Mouse (Mus musculus) hindbrain, embryonic 15.5 days (tissue): ENCODE measurements around the gene Rrm1. TPM values are rescaled to one million over a fixed set of nuclear protein-coding genes. Genes with fewer than 3 reads are reported as not detected.

Experiments
- ATAC-seq: fragments of 200-750 bp; cut with Nextera tagmentation; 2 replicates; pipeline ENCODE4 v1.8.0; 2017; ENCODE audit warnings: low read depth, moderate number of reproducible peaks, moderate TSS enrichment; ENCODE audit not compliant: low FRiP score
- H3K27ac ChIP-seq: fragments of 300-500 bp; sonication (generic); replicated peaks from 2 replicates; pipeline ENCODE4 v1.5.1; 2015; ENCODE audit warnings: mild to moderate bottlenecking, inconsistent platforms
- H3K27me3 ChIP-seq: fragments of 300-500 bp; sonication (generic); 2 replicates; pipeline ENCODE4 v1.6.1; 2015; ENCODE audit warnings: control low read depth, inconsistent platforms
- H3K36me3 ChIP-seq: fragments of 300-500 bp; sonication (generic); 2 replicates; pipeline ENCODE4 v1.6.1; 2015; ENCODE audit warnings: control low read depth, inconsistent platforms
- H3K4me1 ChIP-seq: fragments of 300-500 bp; sonication (generic); replicated peaks from 2 replicates; pipeline ENCODE4 v1.6.1; 2015; ENCODE audit warnings: control low read depth, inconsistent platforms
- H3K4me2 ChIP-seq: fragments of 300-500 bp; sonication (generic); 2 replicates; pipeline ENCODE4 v1.6.1; 2015; ENCODE audit warnings: moderate library complexity, mild to moderate bottlenecking, inconsistent platforms
- H3K4me3 ChIP-seq: fragments of 300-500 bp; sonication (generic); 2 replicates; pipeline ENCODE4 v1.5.1; 2015; ENCODE audit warnings: mild to moderate bottlenecking, inconsistent platforms
- H3K9ac ChIP-seq: fragments of 300-500 bp; sonication (generic); 2 replicates; pipeline ENCODE4 v1.6.1; 2015; ENCODE audit warnings: inconsistent platforms
- H3K9me3 ChIP-seq: fragments of 300-500 bp; sonication (generic); 2 replicates; pipeline ENCODE4 v1.6.1; 2016; ENCODE audit warnings: control low read depth, inconsistent platforms
- WGBS: fragments of 180-500 bp; shearing (Covaris S2); methylation state at CpG from one replicate; pipeline ENCODE4 v1.1.7; 2015; 5-methylcytosine and 5-hydroxymethylcytosine counted together
- polyA plus RNA-seq: library from polyadenylated mRNA; unstranded; fragments of >200 nt; fragmentation: Nextera tagmentation; extraction: Ambion mirVana; gene quantifications from 2 replicates; pipeline ENCODE4 v1.2.1, GENCODE M21; 2015

The Rrm1 gene
- polyA plus RNA-seq, 1 experiment from 2014 or later: 51.4 TPM

DNA sequence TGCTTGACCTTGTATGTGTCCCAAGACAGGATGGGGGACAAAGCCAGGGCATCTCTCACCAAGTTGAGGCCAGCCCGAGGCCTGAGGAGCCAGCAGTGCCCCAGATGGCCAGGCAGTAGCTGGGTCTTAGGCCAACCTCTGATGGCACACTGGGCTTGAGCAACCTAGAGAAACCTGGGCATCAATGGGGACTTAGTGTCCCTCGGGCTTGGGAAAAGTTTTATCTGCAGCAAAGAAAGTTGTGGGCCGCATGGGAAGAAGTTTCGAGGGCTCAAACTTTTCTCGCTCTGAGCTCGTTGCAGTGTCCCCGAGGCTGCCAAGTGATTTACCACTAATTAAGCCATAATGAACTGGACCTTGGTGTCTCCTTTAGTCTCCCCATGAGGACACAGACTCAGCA, 68.2 kb downstream of the Rrm1 start:
- peaks cover 7% of the 10 kb centered on the region; the same call in 1 of the 2 replicates for H3K27me3 ChIP-seq
- no peaks in the 10 kb centered on the region for H3K36me3 ChIP-seq
- no peaks in the 10 kb centered on the region for H3K9me3 ChIP-seq
- no peak overlapping the region for H3K9ac ChIP-seq
- WGBS: 83% methylated on average over 7 of the region's 7 CpGs
- no peak overlapping the region for H3K4me2 ChIP-seq
- no peak for ATAC-seq
- H3K4me1 ChIP-seq: peaks cover 7% of the 10 kb centered on the region; the same call in 1 of the 2 replicates
- H3K4me3 ChIP-seq: no peak overlapping the region
- no peak overlapping the region for H3K27ac ChIP-seq

DNA sequence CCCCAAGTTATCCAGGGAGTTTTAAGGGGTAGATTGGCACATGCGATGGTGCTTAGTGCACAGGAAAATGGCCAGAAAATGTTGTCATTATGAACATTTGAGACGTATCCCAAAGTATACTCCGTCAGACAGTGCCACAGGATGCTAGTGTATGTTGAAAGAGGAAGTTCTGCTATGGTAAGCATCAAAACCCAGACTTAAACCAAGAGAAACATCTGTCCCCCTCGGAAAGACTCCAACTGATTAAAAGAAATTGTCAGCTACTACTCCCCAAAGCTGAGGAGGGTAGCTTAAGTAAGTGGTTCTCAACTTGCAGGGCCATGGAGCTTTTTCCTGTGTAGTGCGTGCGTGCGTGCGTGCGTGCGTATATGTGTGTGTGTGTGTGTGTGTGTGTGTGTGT, 70.4 kb downstream of the Rrm1 start:
- whole genome bisulfite sequencing: 94% methylated on average over 10 of the region's 10 CpGs

GRCm38 (mm10) chr7:102512814-102513435, 71.4 kb downstream of the Rrm1 start:
- Histone ChIP-seq H3K4me2 (peak overlapping the region; percentile 84), H3K4me1 (peaks cover 18% of the 10 kb centered on the region), H3K27ac (no peak overlapping the region), H3K9me3 (no peaks in the 10 kb centered on the region), H3K36me3 (no peaks in the 10 kb centered on the region), H3K4me3 (peak overlapping the region; percentile 55), H3K27me3 (peaks cover 7% of the 10 kb centered on the region; the same call in 1 of the 2 replicates), H3K9ac (peak overlapping the region; percentile 73)
- under 1% methylated on average over 52 of the region's 54 CpGs for WGBS
- peak; percentile 97 for ATAC-seq

More for the DNA sequence above, 70.4 kb downstream of the Rrm1 start:
- H3K4me1 ChIP-seq: peaks cover 15% of the 10 kb centered on the region
- H3K27ac ChIP-seq: no peak overlapping the region
- no peak overlapping the region for H3K9ac ChIP-seq
- no peaks in the 10 kb centered on the region for H3K36me3 ChIP-seq
- no peaks in the 10 kb centered on the region for H3K9me3 ChIP-seq
- H3K27me3 ChIP-seq: peaks cover 7% of the 10 kb centered on the region; the same call in 1 of the 2 replicates
- no peak for ATAC-seq
- H3K4me3 ChIP-seq: no peak overlapping the region
- H3K4me2 ChIP-seq: no peak overlapping the region

GRCm38 (mm10) chr7:102514144-102514543, 72.6 kb downstream of the Rrm1 start:
- no peak overlapping the region for H3K4me2 ChIP-seq
- no peak for ATAC-seq
- no peak overlapping the region for H3K27ac ChIP-seq
- H3K27me3 ChIP-seq: peaks cover 7% of the 10 kb centered on the region; the same call in 1 of the 2 replicates
- no peak overlapping the region for H3K4me3 ChIP-seq
- H3K4me1 ChIP-seq: peaks cover 18% of the 10 kb centered on the region
- no peaks in the 10 kb centered on the region for H3K36me3 ChIP-seq
- no peaks in the 10 kb centered on the region for H3K9me3 ChIP-seq
- no peak overlapping the region for H3K9ac ChIP-seq
- 84% methylated on average over 4 of the region's 4 CpGs for WGBS

- H3K4me1 ChIP-seq: peaks cover 18% of the 10 kb centered on the region
- no peak overlapping the region for H3K4me2 ChIP-seq
- no peak overlapping the region for H3K4me3 ChIP-seq
- no peaks in the 10 kb centered on the region for H3K36me3 ChIP-seq
- H3K27ac ChIP-seq: 0 out of 2 replicates have a peak overlapping the region, but pooled peaks have one; percentile 25
- 0 out of 2 replicates have a peak, but pooled peaks have one; percentile 24 for ATAC-seq
- peaks cover 7% of the 10 kb centered on the region; the same call in 1 of the 2 replicates for H3K27me3 ChIP-seq
- 54% methylated on average over 10 of the region's 10 CpGs for WGBS
- no peaks in the 10 kb centered on the region for H3K9me3 ChIP-seq
- no peak overlapping the region for H3K9ac ChIP-seq
These were observed 75.0 kb downstream of the Rrm1 start for GRCm38 (mm10) chr7:102516261-102517050.

GRCm38 (mm10) chr7:102517051-102517335, 75.5 kb downstream of the Rrm1 start:
- Histone ChIP-seq H3K9ac (no peak overlapping the region), H3K36me3 (no peaks in the 10 kb centered on the region), H3K4me3 (no peak overlapping the region), H3K9me3 (no peaks in the 10 kb centered on the region), H3K4me1 (peaks cover 18% of the 10 kb centered on the region), H3K4me2 (no peak overlapping the region), H3K27me3 (peaks cover 7% of the 10 kb centered on the region; the same call in 1 of the 2 replicates), H3K27ac (no peak overlapping the region)
- ATAC-seq: no peak
- WGBS: 54% methylated on average over 2 of the region's 2 CpGs

Other genes starting within 250 kb of the Rrm1 start
- 19.0 and 20.6 TPM in 2 replicates for gene Nup98, start 231.5 kb upstream of the Rrm1 start, polyA plus RNA-seq
- gene Pgap2, start 231.5 kb upstream of the Rrm1 start, polyA plus RNA-seq: 59.0 and 64.0 TPM in 2 replicates
- 20.1 and 20.5 TPM in 2 replicates for gene Rhog, start 185.6 kb upstream of the Rrm1 start, polyA plus RNA-seq
- gene Stim1, start 173.9 kb upstream of the Rrm1 start, polyA plus RNA-seq: 13.6 and 15.1 TPM in 2 replicates
- gene Olfr543, start 40.0 kb downstream of the Rrm1 start, polyA plus RNA-seq: 0.34 and 0.52 TPM in 2 replicates
- gene Olfr544, start 46.6 kb downstream of the Rrm1 start, polyA plus RNA-seq: 0.16 and 0.18 TPM in 2 replicates
- gene Olfr545, start 57.9 kb downstream of the Rrm1 start, polyA plus RNA-seq: 0.13 and 0.25 TPM in 2 replicates
- gene Olfr547, start 93.1 kb downstream of the Rrm1 start, polyA plus RNA-seq: not detected in 2 replicates
- gene Olfr548-ps1, start 99.2 kb downstream of the Rrm1 start, polyA plus RNA-seq: not detected in 2 replicates
- not detected in 2 replicates for gene Olfr549, start 108.2 kb downstream of the Rrm1 start, polyA plus RNA-seq
- 0.25 and 0.26 TPM in 2 replicates for gene Trim21, start 123.8 kb downstream of the Rrm1 start, polyA plus RNA-seq
- not detected in 2 replicates for gene Olfr550, start 129.7 kb downstream of the Rrm1 start, polyA plus RNA-seq
- not detected in 2 replicates for gene Olfr551, start 150.2 kb downstream of the Rrm1 start, polyA plus RNA-seq
- 0.04 TPM in 1 of 2 replicates, not detected in the other for gene Olfr552, start 156.1 kb downstream of the Rrm1 start, polyA plus RNA-seq
- gene Olfr553, start 176.5 kb downstream of the Rrm1 start, polyA plus RNA-seq: not detected in 2 replicates
- not detected in 2 replicates for gene Olfr554, start 196.7 kb downstream of the Rrm1 start, polyA plus RNA-seq
- gene Olfr555, start 217.1 kb downstream of the Rrm1 start, polyA plus RNA-seq: not detected in 2 replicates
- gene Olfr556, start 223.2 kb downstream of the Rrm1 start, polyA plus RNA-seq: not detected in 2 replicates
- 6.5 and 7.0 TPM in 2 replicates for gene Trim68, start 245.6 kb downstream of the Rrm1 start, polyA plus RNA-seq